Mouse (Mus musculus) kidney, embryonic 14.5 days (tissue): ENCODE measurements around the gene Cd164l2. TPM values are rescaled to one million over a fixed set of nuclear protein-coding genes. Genes with fewer than 3 reads are reported as not detected.

Experiments used
- ATAC-seq: fragments of 200-750 bp; cut with Nextera tagmentation; 2 replicates; pipeline ENCODE4 v1.8.0; 2017; ENCODE audit warnings: moderate number of reproducible peaks, mild to moderate bottlenecking, moderate TSS enrichment, moderate library complexity; ENCODE audit not compliant: low FRiP score, low TSS enrichment
- H3K27ac ChIP-seq: fragments of 300-500 bp; sonication (generic); 2 replicates; pipeline ENCODE4 v1.5.1; 2014; ENCODE audit warnings: low read depth, mild to moderate bottlenecking, low read length, moderate library complexity, mixed read lengths
- H3K27me3 ChIP-seq: fragments of 300-500 bp; sonication (generic); 2 replicates; pipeline ENCODE4 v1.6.1; 2014; ENCODE audit warnings: mild to moderate bottlenecking, low read length; ENCODE audit not compliant: control insufficient read depth, insufficient read depth
- H3K36me3 ChIP-seq: fragments of 300-500 bp; sonication (generic); 2 replicates; pipeline ENCODE4 v1.6.1; 2014; ENCODE audit warnings: low read length, mixed read lengths; ENCODE audit not compliant: control insufficient read depth, insufficient read depth
- H3K4me1 ChIP-seq: fragments of 300-500 bp; sonication (generic); 2 replicates; pipeline ENCODE4 v1.6.1; 2014; ENCODE audit warnings: low read length, mixed read lengths; ENCODE audit not compliant: control insufficient read depth, insufficient read depth
- H3K4me2 ChIP-seq: fragments of 300-500 bp; sonication (generic); replicated peaks from 2 replicates; pipeline ENCODE4 v1.6.1; 2014; ENCODE audit warnings: low read depth, mild to moderate bottlenecking, low read length
- H3K4me3 ChIP-seq: fragments of 300-500 bp; sonication (generic); 2 replicates; pipeline ENCODE4 v1.5.1; 2014; ENCODE audit warnings: mild to moderate bottlenecking, low read length
- H3K9ac ChIP-seq: fragments of 300-500 bp; sonication (generic); 2 replicates; pipeline ENCODE4 v1.6.1; 2014; ENCODE audit warnings: low read depth, mild to moderate bottlenecking, low read length, moderate library complexity
- H3K9me3 ChIP-seq: fragments of 300-500 bp; sonication (generic); 2 replicates; pipeline ENCODE4 v1.6.1; 2016; ENCODE audit warnings: low read length; ENCODE audit not compliant: control insufficient read depth
- WGBS: fragments of 180-500 bp; shearing (Covaris S2); extraction: QIAGEN DNeasy Blood & Tissue Kit; methylation state at CpG from one replicate; pipeline ENCODE4 v1.1.7; 2014; 5-methylcytosine and 5-hydroxymethylcytosine counted together
- polyA plus RNA-seq: library from polyadenylated mRNA; unstranded; fragments of >200 nt; fragmentation: Nextera tagmentation; extraction: Ambion mirVana; gene quantifications from 2 replicates; pipeline ENCODE4 v1.2.1, GENCODE M21; 2014

The Cd164l2 gene
- polyA plus RNA-seq, 1 experiment from 2014 or later = 6.9 TPM

DNA sequence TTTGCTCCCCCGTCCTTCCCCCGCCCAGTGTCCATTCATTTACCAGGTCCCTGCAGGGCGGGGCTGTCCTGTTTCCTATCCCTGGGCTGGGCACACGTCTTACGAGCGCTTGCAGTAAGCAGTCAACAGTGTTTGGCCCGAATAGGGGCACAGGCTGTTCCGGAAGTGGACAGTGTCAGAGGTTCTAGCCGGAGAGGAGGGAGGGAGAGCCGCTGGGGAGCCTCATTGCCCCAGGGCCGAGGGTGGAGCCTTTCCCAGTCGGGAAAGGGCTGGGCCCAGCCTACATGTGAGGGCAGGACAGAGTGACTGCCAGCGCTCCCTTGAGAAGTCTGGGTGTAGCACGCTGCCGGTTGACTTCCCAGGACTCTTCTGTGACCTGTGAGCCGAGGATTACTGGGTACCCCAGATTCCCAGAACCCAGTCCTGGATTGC, 28.6 kb downstream of the Cd164l2 start, which contains the start of gene Map3k6:
Gene Map3k6 (plus strand): TSS at position 329 of the 432 bp plus-strand sequence.
- peak; percentile 25; the same call in 1 of the 2 replicates for ATAC-seq
- 4% methylated on average over 16 of the region's 16 CpGs for WGBS
- H3K36me3 ChIP-seq = no peaks in the 10 kb centered on the region
- H3K4me3 ChIP-seq = peak within 1 kb of the TSS; percentile 65
- peak within 1 kb of the TSS; percentile 75 for H3K9ac ChIP-seq
- H3K4me2 ChIP-seq = peak within 1 kb of the TSS; percentile 93
- peaks cover 2% of the 10 kb centered on the region; the same call in 1 of the 2 replicates for H3K4me1 ChIP-seq
- H3K9me3 ChIP-seq = no peaks in the 10 kb centered on the region
- peaks cover 4% of the 10 kb centered on the region; the same call in 1 of the 2 replicates for H3K27me3 ChIP-seq
- peak within 1 kb of the TSS; percentile 66 for H3K27ac ChIP-seq

DNA sequence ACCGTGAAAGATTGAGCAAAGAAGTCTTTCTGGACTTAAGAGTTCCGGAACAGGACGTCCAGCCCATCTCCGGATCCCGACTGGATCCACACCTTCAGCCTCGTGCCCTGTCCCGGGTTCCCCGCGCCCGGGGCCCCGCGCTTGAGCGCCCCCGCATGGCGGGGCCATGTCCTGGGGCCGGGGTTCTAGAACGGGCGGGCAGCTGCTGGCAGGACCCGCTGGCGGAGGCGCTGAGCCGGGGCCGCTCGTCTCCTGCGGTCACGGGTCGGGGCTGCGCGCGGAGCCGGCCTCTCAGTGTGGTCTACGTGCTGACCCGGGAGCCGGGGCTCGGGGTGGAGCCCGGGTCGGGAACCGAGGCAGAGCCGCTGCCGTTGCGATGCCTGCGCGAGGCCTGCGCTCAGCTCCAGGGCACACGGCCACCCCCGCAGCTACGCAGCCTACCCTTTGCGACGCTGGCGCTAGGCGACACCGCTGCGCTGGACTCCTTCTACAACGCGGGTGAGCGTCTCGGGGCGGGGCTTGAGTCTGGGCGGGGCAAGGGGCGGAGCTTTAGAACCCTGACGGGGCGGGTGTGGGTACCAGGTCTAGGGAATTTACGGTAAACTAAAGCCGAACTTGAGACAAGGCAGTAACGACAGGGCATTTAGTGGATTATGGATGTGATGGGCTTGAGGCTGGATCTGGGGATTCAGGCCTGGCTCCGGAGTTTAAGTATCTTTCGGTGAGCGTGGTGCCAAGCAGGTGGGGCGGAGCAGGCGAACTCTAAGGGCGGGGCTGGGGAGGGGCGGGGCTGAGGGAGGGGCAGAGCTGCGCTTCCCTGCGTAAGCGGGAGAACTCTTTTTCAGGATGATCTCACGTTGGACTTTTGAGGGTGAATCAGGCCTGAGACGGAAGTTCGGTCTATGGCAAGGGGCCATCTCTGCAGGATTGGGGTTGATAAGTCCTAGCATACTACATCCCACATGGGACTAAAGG, 29.3 kb downstream of the Cd164l2 start:
- H3K4me3 ChIP-seq = peak overlapping the region; percentile 65
- H3K36me3 ChIP-seq = no peaks in the 10 kb centered on the region
- ATAC-seq = peak; percentile 92
- no peaks in the 10 kb centered on the region for H3K9me3 ChIP-seq
- H3K4me2 ChIP-seq = peak overlapping the region; percentile 93
- peaks cover 4% of the 10 kb centered on the region; the same call in 1 of the 2 replicates for H3K27me3 ChIP-seq
- H3K9ac ChIP-seq = peak overlapping the region; percentile 75
- under 1% methylated on average over 78 of the region's 78 CpGs for WGBS
- peaks cover 2% of the 10 kb centered on the region; the same call in 1 of the 2 replicates for H3K4me1 ChIP-seq
- peak overlapping the region; percentile 66 for H3K27ac ChIP-seq

DNA sequence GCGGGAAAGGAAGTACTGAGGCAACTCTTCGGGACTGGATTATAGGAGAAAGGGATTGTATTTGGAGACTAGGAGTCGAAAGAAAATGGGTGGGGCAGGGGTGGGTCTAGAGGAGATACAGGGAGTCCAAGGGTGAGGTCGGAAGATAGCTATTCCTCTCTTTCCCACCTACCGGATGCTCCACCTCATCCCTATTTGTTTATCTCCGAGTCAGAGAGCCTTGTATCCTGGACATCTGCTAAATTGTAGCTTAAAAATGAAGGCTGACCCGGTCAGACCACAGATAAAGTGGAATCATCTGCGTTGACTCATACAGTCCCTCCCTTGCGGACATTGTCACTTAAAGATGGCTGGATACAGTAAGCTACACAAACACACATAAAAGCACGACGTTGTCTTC, 30.0 kb downstream of the Cd164l2 start:
- Histone ChIP-seq H3K9me3 (no peaks in the 10 kb centered on the region), H3K36me3 (no peaks in the 10 kb centered on the region), H3K4me1 (peaks cover 5% of the 10 kb centered on the region; the same call in 1 of the 2 replicates), H3K27me3 (peaks cover 10% of the 10 kb centered on the region; the same call in 1 of the 2 replicates), H3K9ac (peak overlapping the region; percentile 13; the same call in 1 of the 2 replicates), H3K4me2 (peak overlapping the region; percentile 93), H3K27ac (no peak overlapping the region), H3K4me3 (peak overlapping the region; percentile 65)
- ATAC-seq = no peak
- 29% methylated on average over 11 of the region's 11 CpGs for WGBS

DNA sequence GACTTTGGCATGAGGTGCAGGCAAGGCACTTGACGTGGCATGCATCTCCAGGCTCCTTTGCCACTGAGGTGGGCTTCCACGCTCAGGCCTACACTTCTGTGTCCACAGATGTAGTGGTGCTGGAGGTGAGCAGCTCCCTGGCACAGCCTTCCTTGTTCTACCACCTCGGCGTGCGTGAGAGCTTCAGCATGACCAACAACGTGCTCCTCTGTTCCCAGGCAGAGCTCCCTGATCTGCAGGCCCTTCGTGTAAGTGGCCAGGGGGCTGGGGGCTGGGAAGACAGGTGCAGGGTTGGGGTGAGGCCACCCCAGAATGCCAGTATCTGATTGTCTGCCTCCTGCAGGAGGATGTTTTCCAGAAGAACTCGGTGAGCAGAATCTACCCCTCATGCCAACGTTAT, 30.8 kb downstream of the Cd164l2 start:
- 72% methylated on average over 9 of the region's 9 CpGs for WGBS
- H3K4me1 ChIP-seq = peaks cover 10% of the 10 kb centered on the region; the same call in 1 of the 2 replicates
- no peaks in the 10 kb centered on the region for H3K36me3 ChIP-seq
- no peak overlapping the region for H3K27ac ChIP-seq
- H3K4me3 ChIP-seq = no peak overlapping the region
- H3K9me3 ChIP-seq = no peaks in the 10 kb centered on the region
- H3K9ac ChIP-seq = no peak overlapping the region
- ATAC-seq = no peak
- peaks cover 18% of the 10 kb centered on the region for H3K27me3 ChIP-seq
- H3K4me2 ChIP-seq = no peak overlapping the region

DNA sequence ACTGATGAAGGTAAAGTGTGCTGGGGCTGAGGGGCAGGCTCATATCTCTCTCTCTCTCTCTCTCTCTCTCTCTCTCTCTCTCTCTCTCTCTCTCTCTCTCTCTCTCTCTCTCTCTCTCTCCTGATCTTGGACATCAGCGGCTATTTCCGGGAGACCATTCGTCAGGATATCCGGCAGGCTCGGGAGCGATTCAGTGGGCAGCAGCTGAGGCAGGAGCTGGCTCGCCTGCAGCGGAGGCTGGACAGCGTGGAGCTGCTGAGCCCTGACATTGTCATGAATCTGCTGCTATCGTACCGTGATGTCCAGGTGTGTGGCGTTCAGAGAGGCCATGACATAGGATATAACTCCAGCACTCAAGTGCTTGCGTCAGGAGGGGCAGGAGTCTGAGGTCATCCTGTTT, 31.6 kb downstream of the Cd164l2 start:
- peaks cover 26% of the 10 kb centered on the region for H3K27me3 ChIP-seq
- H3K4me1 ChIP-seq = peaks cover 10% of the 10 kb centered on the region; the same call in 1 of the 2 replicates
- 19% methylated on average over 12 of the region's 13 CpGs for WGBS
- H3K9ac ChIP-seq = no peak overlapping the region
- no peaks in the 10 kb centered on the region for H3K36me3 ChIP-seq
- H3K9me3 ChIP-seq = no peaks in the 10 kb centered on the region
- ATAC-seq = no peak
- no peak overlapping the region for H3K4me2 ChIP-seq
- no peak overlapping the region for H3K27ac ChIP-seq
- no peak overlapping the region for H3K4me3 ChIP-seq

DNA sequence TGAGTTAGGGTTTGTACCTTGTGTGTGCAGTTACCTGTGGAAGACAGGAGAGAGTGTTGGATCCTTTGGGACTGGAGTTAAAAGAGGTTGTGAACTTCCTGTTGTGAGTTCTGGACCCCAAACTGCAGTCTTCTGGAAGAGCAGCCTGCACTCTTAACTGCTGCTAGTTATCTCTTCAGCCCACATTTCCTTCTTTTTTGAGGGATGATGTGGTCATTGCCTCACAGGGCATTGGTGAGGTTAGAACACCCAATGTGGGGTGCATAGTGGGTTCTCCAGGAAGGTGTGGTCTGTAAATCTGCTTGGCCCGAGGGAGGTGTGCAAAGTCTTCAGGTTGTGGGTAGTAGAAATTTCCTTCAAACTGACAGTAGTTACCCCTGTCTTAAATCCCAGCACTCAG, 32.4 kb downstream of the Cd164l2 start:
- ATAC-seq = no peak
- no peak overlapping the region for H3K4me3 ChIP-seq
- H3K27ac ChIP-seq = no peak overlapping the region
- no peaks in the 10 kb centered on the region for H3K36me3 ChIP-seq
- H3K9ac ChIP-seq = no peak overlapping the region
- 83% methylated on average over 1 of the region's 1 CpGs for WGBS
- peaks cover 28% of the 10 kb centered on the region for H3K27me3 ChIP-seq
- H3K9me3 ChIP-seq = no peaks in the 10 kb centered on the region
- no peak overlapping the region for H3K4me2 ChIP-seq
- peaks cover 10% of the 10 kb centered on the region; the same call in 1 of the 2 replicates for H3K4me1 ChIP-seq

DNA sequence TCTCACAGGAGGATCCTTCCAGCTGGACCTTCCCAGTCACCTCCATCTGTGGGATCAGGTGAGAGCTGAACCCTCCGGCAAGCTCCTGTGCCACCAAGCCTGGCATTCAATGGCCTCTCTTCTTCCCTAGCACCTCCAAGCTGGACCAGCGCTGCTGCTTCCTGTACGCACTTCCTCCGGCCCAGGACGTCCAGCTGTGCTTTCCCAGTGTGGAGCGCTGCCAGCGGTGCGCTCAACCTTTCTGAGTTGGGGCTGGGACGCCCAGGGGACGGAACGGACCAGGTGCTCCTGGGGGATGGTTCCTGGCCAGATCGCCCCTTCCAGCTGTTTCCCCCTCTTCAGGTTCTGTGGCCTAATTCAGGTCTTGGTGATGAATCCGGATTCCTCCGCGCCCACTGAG, 35.1 kb downstream of the Cd164l2 start:
- Histone ChIP-seq H3K4me1 (peaks cover 25% of the 10 kb centered on the region), H3K36me3 (no peaks in the 10 kb centered on the region), H3K9ac (no peak overlapping the region), H3K27ac (no peak overlapping the region), H3K4me3 (no peak overlapping the region), H3K9me3 (no peaks in the 10 kb centered on the region), H3K4me2 (no peak overlapping the region), H3K27me3 (peaks cover 48% of the 10 kb centered on the region)
- WGBS = 30% methylated on average over 15 of the region's 15 CpGs
- no peak for ATAC-seq

DNA sequence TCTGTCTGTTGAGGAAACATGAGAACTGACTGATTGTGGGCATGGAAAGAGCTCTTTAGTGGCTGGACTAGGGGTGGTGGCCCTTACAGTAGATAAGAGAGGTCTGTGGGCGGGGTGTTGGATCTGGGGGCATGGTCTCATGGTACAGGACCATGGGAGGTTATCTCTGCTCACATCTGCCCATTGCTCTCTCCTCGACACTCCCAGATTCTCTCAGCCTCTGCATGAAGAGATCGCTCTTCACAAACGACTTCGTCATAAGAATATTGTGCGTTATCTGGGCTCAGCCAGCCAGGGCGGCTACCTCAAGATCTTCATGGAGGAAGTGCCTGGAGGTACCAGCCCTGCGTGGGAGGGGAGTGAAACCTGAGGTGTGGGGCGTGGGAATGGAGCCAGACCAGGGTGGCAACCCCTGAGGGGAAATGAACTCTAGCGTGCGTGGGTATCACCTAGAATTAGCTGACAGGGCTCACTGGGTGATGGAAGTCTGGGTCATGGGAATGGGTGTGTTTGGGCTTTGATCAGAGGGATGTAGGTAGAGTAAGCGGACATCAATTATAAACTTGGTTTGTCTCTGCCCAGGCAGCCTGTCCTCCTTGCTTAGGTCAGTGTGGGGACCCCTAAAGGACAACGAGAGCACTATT, 36.0 kb downstream of the Cd164l2 start:
- Histone ChIP-seq H3K27me3 (peaks cover 48% of the 10 kb centered on the region), H3K36me3 (no peaks in the 10 kb centered on the region), H3K9ac (no peak overlapping the region), H3K4me3 (no peak overlapping the region), H3K9me3 (no peaks in the 10 kb centered on the region), H3K27ac (no peak overlapping the region), H3K4me2 (no peak overlapping the region), H3K4me1 (peaks cover 25% of the 10 kb centered on the region)
- no peak for ATAC-seq
- WGBS = 54% methylated on average over 13 of the region's 13 CpGs
